Mouse (Mus musculus): ENCODE measurements at regions not wholly inside any gene's neighbourhood (a gene's known extent, or its start where the extent isn't known, plus 50 kb on each side); places are given as distances from the start of the nearest gene placed in this dataset.

DNA sequence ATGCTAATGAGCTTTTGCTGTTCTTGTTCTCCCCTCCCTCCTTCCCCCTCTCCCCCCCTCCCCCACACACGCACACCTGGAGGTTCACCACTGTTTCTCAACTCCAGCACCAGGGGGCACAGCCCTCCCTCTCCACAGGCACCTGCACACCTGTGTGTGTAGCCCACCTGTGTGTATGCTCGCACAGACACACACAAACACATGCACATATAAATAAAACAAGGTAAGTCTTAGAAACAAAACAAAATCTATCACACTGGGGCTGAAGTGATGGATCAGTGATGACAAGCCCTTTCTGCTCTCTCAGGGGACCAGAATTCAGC lies 113.9 kb downstream of the Sp3 start:
- WGBS: 59% methylated on average over 2 of the region's 2 CpGs
- H3K9ac ChIP-seq: no peak overlapping the region
- no peaks in the 10 kb centered on the region for H3K9me3 ChIP-seq (replicated peaks)
- ATAC-seq (ENCODE audit: insufficient number of reproducible peaks, low FRiP score): no peak
- no peaks in the 10 kb centered on the region for H3K36me3 ChIP-seq
- H3K27ac ChIP-seq (ENCODE audit: poor library complexity, severe bottlenecking): no peak overlapping the region
- no peaks in the 10 kb centered on the region for H3K27me3 ChIP-seq (replicated peaks)
- no peak overlapping the region for H3K4me3 ChIP-seq
- no peak overlapping the region for H3K4me2 ChIP-seq
- peaks cover 5% of the 10 kb centered on the region for H3K4me1 ChIP-seq (replicated peaks)

DNA sequence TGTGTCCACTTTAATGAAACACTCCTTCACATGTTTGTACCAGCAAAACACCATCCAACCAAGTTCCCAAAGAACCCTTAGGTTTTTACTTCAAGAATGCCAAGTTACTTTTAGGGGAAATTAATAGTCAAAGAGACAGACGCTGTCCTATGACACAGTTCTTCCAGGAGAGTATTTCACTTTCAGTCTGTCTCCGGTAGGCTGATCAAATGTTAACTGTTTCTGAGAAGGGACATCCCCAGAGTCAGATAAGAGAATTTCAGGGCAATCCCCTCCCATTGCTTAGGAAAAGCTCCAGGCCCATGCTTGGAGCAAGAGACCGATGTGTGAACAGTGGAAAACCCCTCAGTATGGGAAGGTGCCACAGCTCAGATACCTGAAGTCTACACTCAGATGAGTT lies 112.1 kb downstream of the Sp3 start:
- H3K4me2 ChIP-seq: no peak overlapping the region
- WGBS: 90% methylated on average over 3 of the region's 3 CpGs
- no peak for ATAC-seq (ENCODE audit: insufficient number of reproducible peaks, low FRiP score)
- no peak overlapping the region for H3K27ac ChIP-seq (ENCODE audit: poor library complexity, severe bottlenecking)
- H3K36me3 ChIP-seq: no peaks in the 10 kb centered on the region
- no peak overlapping the region for H3K4me3 ChIP-seq
- H3K9me3 ChIP-seq (replicated peaks): no peaks in the 10 kb centered on the region
- no peak overlapping the region for H3K9ac ChIP-seq
- H3K4me1 ChIP-seq (replicated peaks): peaks cover 3% of the 10 kb centered on the region
- H3K27me3 ChIP-seq (replicated peaks): no peaks in the 10 kb centered on the region

DNA sequence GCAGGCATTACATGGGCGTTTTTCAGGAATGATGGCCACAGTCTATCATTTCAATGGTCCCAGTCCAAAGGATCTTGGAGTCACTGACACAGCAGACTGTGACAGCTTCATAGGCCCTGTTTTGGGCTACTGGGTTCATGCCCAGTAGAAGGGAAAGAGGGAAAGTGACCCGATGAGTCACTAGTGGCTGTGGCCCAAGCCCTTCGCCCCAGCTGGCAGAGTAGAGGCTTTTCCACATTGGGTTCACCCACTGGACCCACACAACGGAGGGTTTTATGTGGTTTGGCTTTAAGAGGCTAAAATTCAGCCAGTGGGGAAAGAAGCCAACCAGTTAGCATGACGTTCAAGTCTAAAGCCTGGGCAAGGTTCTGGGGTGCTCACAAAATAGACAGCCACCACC lies 108.4 kb downstream of the Sp3 start:
- no peak for ATAC-seq (ENCODE audit: insufficient number of reproducible peaks, low FRiP score)
- WGBS: 82% methylated on average over 5 of the region's 5 CpGs
- Histone ChIP-seq H3K9ac (no peak overlapping the region), H3K4me1 (replicated peaks) (no peaks in the 10 kb centered on the region), H3K27ac (ENCODE audit: poor library complexity, severe bottlenecking) (no peak overlapping the region), H3K27me3 (replicated peaks) (no peaks in the 10 kb centered on the region), H3K9me3 (replicated peaks) (no peaks in the 10 kb centered on the region), H3K4me2 (no peak overlapping the region), H3K4me3 (no peak overlapping the region), H3K36me3 (no peaks in the 10 kb centered on the region)

DNA sequence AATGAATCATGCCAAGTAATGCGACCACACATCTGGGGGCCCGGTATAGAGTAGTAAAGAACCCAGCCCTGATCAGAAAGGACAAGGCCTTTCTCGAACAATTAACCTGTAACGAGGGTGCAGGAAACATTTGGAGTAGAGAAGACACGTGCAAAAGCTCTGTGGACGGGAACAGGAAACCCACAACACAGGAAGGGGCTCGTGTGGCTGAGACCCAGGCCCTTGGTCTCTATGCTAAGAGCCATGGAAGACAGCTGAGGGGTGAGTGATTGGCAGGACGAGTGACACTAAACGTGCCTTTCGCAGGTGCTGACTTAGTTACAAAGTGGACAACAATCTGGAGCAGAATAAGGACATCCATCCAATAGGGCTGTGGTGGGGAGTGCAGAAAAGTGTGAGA lies 106.3 kb downstream of the Sp3 start:
- ATAC-seq (ENCODE audit: insufficient number of reproducible peaks, low FRiP score): no peak
- WGBS: 72% methylated on average over 10 of the region's 10 CpGs

DNA sequence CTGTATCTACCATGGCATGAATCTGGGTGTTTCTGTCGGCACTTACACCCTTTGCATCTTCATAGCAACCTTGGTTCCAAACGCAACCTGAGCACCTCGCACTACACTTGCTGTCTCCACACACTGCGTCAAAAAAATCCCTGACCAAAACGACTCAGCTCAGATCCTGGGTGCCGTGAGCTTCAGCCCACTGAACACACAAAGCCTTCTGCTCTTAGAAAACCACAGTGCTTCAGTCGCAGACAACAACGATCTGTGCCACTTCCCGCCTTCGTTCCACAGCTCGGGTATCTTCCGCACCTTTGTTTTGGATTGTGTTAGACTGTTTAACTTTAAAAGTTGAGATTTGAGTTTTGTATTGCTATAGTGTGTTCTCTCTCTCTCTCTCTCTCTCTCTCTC lies 105.7 kb downstream of the Sp3 start:
- H3K4me3 ChIP-seq: no peak overlapping the region
- ATAC-seq (ENCODE audit: insufficient number of reproducible peaks, low FRiP score): no peak
- no peaks in the 10 kb centered on the region for H3K27me3 ChIP-seq (replicated peaks)
- H3K9me3 ChIP-seq (replicated peaks): no peaks in the 10 kb centered on the region
- H3K36me3 ChIP-seq: no peaks in the 10 kb centered on the region
- H3K9ac ChIP-seq: no peak overlapping the region
- H3K4me1 ChIP-seq (replicated peaks): no peaks in the 10 kb centered on the region
- WGBS: 79% methylated on average over 12 of the region's 12 CpGs
- no peak overlapping the region for H3K4me2 ChIP-seq
- H3K27ac ChIP-seq (ENCODE audit: poor library complexity, severe bottlenecking): no peak overlapping the region

More for the DNA sequence above, 106.3 kb downstream of the Sp3 start:
- Histone ChIP-seq H3K9me3 (replicated peaks) (no peaks in the 10 kb centered on the region), H3K4me3 (no peak overlapping the region), H3K9ac (no peak overlapping the region), H3K4me2 (no peak overlapping the region), H3K4me1 (replicated peaks) (no peaks in the 10 kb centered on the region), H3K27me3 (replicated peaks) (no peaks in the 10 kb centered on the region), H3K27ac (ENCODE audit: poor library complexity, severe bottlenecking) (no peak overlapping the region), H3K36me3 (no peaks in the 10 kb centered on the region)

DNA sequence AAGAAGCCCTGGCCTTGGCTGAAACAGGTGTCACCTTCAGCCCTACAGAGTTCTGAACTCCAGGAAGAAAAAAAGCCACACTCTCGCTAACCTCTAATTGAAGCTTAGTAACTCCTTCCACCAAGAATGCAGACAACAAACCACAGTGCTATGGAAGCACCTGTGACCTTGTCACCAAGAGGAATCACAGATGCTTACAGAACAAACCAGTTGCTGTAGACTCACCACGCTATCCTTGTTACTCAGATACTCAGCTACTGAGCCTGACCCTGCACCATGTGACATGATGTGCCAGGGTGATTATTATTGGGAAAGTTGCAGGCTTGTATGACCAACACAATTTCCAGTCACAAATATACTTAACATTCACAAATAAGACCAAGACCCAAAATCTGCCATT lies 104.6 kb downstream of the Sp3 start:
- no peaks in the 10 kb centered on the region for H3K9me3 ChIP-seq (replicated peaks)
- no peak for ATAC-seq (ENCODE audit: insufficient number of reproducible peaks, low FRiP score)
- H3K4me3 ChIP-seq: no peak overlapping the region
- H3K4me1 ChIP-seq (replicated peaks): no peaks in the 10 kb centered on the region
- no peaks in the 10 kb centered on the region for H3K36me3 ChIP-seq
- no peak overlapping the region for H3K27ac ChIP-seq (ENCODE audit: poor library complexity, severe bottlenecking)
- H3K9ac ChIP-seq: no peak overlapping the region
- WGBS: 61% methylated on average over 2 of the region's 2 CpGs
- no peak overlapping the region for H3K4me2 ChIP-seq
- H3K27me3 ChIP-seq (replicated peaks): no peaks in the 10 kb centered on the region

DNA sequence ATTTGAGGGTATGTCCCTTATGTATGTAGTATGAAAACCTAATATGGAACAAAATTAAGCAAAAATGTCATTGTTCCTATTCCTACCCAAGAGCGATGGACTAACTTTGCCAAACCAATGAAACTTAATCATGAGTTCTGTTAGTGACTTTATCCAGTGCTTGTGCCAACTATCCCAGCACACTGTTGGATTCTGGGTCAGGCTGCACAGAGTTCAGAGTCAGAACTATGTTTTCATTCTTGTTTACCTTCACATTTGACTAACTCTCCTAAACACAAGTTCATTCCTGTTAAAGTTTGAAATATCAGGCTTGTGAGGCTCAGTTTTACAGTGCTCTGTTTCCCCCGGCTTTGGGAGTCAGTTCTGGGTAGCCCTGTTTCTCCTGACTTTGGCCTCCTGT lies 100.2 kb downstream of the Sp3 start:
- Histone ChIP-seq H3K4me3 (no peak overlapping the region), H3K36me3 (no peaks in the 10 kb centered on the region), H3K9ac (no peak overlapping the region), H3K27ac (ENCODE audit: poor library complexity, severe bottlenecking) (no peak overlapping the region), H3K4me2 (no peak overlapping the region), H3K4me1 (replicated peaks) (no peaks in the 10 kb centered on the region), H3K27me3 (replicated peaks) (no peaks in the 10 kb centered on the region), H3K9me3 (replicated peaks) (no peaks in the 10 kb centered on the region)
- ATAC-seq (ENCODE audit: insufficient number of reproducible peaks, low FRiP score): no peak
- WGBS: 89% methylated on average over 2 of the region's 2 CpGs

DNA sequence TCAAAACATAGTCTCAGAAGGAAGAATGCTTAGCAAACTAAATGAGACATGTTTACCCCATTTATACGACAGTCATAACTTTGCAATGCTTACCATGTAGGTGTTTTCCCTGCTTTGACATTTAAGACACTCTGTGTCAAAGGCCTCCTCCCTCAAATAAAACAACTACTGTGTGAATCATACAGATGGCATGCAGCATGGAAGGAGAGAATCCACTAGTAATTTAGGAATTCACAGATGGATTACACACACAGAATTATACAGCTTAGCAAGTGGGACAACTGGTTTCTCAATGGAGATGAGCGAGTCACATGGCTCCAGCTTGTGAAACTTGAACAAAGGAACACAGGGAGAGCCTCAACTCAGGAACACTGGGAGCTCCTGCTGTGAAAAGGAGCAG lies 98.7 kb downstream of the Sp3 start:
- no peak for ATAC-seq (ENCODE audit: insufficient number of reproducible peaks, low FRiP score)
- Histone ChIP-seq H3K27me3 (replicated peaks) (no peaks in the 10 kb centered on the region), H3K4me2 (no peak overlapping the region), H3K4me3 (no peak overlapping the region), H3K4me1 (replicated peaks) (no peaks in the 10 kb centered on the region), H3K9me3 (replicated peaks) (no peaks in the 10 kb centered on the region), H3K9ac (no peak overlapping the region), H3K27ac (ENCODE audit: poor library complexity, severe bottlenecking) (no peak overlapping the region), H3K36me3 (no peaks in the 10 kb centered on the region)
- WGBS: 80% methylated on average over 2 of the region's 2 CpGs

DNA sequence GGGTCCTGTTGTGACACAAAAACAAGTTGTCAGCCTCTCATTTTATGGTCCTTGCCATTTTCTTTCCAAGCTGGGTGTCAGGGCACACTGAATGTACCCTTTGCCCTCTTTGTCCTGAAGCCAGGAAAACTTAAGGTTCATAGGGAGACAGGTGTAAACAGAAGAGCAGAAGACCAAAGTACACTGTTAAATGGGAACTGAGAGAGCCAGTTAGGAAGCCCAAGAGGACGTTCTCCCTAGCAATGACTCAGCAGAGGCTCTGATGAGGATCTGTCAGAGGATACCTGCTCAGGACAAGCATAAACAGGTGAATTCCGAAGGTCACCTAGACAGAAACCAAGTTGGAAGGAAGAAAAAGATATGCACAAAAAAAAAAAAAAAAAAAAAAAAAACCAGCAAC lies 94.0 kb downstream of the Sp3 start:
- 84% methylated on average over 2 of the region's 2 CpGs for WGBS
- no peak overlapping the region for H3K9ac ChIP-seq
- no peak overlapping the region for H3K4me3 ChIP-seq
- 0 out of 2 replicates have a peak, but pooled peaks cover 3% of the 10 kb centered on the region for H3K9me3 ChIP-seq (replicated peaks)
- H3K4me1 ChIP-seq (replicated peaks): peaks cover 10% of the 10 kb centered on the region
- ATAC-seq (ENCODE audit: insufficient number of reproducible peaks, low FRiP score): no peak
- H3K27me3 ChIP-seq (replicated peaks): no peaks in the 10 kb centered on the region
- H3K27ac ChIP-seq (ENCODE audit: poor library complexity, severe bottlenecking): no peak overlapping the region
- no peak overlapping the region for H3K4me2 ChIP-seq
- no peaks in the 10 kb centered on the region for H3K36me3 ChIP-seq

All from heart, embryonic 12.5 days (tissue).